Mouse (Mus musculus): ENCODE results near the gene Etl4.

Etl4 gene

DNA sequence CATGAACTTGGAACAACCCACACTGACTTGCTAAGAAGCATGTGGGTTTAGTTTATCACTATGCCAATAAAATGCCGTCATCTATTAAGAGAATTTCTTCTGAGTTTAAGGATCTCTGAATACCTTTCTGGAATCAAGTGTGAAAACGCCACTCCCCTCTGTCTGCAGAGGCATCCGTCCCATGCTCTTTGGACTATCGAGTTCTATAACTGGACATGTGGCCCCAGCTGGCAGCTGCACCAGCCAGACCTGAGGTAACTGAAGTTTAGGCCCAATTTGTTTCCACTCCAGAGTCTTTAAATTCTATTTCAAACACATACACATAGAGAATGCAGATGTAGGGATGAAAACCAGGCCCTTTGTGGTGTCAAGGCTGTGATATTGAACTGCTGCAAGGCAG is 795.5 kb downstream of the Etl4 start:
- DNase-seq (ENCODE audit: low spot score in 2 of 2) = no peak

DNA sequence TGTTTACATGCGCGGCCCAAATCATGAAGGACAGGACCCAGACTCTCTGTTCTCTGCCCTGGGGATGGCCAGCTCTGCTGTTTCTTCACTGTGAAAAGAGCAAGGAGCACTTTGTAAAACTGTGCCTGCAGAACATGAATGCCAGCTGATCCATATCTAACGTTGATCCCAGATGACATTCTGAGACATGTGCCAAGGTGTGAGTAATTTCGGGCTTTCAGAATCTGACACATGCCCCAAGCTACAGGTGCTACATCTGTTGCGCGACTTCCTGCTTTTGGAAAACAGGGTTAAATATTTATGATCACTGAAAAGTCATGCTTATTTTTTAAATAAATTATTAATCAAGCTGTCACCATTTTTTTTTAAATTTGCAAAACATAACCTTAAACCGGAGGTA is 801.0 kb downstream of the Etl4 start:
- no peak for DNase-seq (ENCODE audit: low spot score in 2 of 2)

DNA sequence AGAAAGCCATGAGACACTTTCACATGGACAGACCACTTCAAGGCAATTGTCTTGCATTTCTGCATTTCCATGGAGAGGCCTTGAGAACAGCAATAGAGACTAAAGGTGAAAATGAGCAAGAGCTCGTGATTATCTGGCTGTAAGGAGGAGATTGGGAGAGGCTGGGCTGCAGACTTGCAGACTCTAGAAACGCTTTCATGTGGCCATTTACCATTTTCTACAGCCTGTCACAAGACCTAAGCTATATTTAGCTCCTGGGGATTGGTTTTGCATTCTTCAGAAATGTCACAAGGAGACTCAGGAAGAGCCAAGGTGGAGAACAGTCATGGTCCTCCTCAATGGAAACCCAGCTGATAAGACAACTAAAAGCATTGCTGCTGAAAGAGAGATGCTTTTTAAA is 801.4 kb downstream of the Etl4 start:
- DNase-seq (ENCODE audit: low spot score in 2 of 2) = no peak

DNA sequence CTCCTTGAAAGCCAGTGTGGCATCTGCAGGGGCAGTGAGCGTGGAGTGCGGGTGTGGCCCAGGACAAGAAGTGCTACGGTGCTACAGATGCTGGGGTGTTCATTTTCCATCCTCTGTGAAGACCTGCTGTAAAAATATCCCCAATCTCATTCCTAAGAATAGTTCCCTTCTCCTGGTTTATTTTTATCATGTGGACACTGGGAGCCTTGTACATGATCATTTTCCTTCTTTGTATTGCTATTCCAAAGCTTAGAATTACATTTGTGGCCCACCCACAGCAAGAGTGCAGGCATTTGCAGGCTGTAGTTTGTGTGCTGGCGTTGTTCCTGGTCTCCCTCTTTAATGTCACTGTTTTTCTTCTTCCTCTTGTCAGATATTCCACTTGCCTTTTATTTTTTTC is 809.5 kb downstream of the Etl4 start:
- no peak for DNase-seq (ENCODE audit: low spot score in 2 of 2)

DNA sequence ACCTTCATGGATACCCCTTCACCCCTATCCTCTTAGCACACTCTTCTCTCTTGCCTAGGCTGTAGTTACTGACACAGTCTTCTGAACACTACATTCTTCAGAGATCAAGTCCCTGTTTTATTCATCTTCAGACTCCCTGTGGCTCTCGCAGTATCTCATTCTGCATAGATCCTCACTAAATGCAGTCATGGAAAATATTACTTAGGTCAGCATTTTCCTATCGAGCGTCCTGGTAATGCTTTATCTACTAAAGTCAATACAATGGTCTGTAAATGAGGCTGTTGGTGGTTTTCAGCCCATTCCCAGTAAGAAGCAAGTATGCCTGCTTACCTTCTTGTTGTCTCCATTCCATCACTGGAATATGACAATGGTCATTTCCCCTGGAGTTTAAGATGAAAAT is 811.5 kb downstream of the Etl4 start:
- DNase-seq (ENCODE audit: low spot score in 2 of 2) = no peak

DNA sequence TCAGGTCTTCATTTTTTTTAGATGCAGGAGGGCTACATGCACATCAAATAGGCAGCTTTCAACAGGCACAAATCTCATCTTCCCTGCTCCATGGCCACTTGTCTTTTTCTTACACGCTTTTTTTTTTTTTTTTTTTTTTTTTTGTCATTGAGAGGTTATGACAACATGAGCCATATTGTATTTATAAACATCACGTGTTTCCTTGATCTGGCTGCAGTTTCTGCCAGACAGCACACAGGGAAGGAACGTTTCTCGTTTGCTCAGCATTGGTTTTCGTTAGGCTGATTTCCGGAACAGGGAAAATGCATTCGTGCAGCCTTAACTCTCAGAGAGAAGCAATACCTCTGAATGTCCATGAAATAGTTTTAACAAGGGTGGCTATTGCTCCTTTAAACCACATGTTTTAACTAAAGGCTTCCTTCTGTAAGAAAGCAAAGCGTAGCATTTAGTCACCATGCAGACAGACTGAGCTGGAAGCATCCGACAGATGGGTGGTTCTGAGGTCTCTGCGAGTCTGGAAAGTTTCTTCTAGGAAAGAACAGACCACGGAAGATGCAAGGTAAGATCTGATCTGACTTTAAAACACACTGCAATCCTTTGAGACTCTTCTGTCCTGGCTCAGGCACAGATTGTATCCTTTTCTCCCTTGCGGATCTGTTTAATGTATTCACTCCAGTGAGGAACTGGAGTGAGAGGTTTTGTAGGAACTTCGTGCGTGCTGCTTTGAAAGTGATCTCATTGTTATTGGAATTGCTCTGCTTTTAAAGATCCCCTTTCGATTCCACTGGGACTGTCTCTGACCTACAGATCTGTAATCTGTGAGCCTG is 812.8 kb downstream of the Etl4 start:
- DNase-seq (ENCODE audit: low spot score in 2 of 2) = no peak

DNA sequence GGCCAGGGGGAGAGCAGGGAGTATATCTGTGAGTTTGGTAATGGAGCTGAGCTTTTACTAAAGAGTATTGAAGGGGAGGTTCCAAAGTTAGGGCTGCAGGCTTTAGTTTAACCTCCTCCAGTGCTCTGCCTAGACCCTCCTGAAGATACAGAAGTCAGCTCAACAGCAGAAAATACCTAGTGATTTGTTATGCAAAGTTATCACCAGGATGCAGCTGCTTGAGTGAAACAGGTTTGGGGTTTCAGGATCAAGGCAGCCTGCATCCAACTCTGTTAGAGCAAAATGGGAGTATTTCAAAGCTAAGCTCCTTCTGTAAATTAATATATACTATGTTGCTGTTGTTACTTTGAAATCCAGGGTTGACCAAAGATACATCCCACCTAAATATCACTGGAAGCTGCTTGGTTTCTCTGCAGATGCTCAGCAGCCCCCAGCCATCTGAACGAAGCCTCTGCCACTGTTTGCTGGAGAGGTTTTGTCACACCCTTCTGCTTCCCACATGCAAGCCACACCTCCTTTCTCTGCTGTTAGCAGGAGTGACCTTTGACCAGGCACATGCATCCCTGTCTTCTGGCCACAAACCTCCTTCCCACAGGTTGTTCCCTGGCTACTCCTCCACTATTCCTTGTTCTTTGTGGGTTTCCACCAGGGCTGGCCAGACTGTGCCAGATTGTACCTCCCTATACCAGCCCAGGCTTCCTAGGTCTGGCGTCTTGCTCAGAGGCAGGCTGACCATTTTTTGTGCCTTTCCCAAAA is 814.6 kb downstream of the Etl4 start:
- no peak for DNase-seq (ENCODE audit: low spot score in 2 of 2)

DNA sequence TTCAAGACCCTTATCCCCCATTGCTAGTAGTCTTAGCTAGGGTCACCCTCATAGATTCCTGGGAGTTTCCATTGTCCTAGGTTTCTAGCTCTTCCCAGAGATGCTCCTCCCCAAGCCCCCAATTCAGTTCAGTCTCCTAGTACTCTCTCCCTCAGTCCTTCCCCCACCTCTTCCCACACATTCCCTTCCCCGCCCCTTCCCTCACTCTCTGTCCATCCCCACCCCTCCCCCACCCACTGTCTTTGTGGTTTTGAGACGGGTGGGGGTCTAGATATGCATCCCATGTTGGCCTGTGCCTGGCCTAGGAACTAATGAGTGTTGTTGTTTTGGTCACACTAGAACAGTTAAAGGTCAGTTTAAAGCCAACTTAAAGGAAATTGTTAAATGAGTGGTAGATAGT is 817.4 kb downstream of the Etl4 start:
- DNase-seq (ENCODE audit: low spot score in 2 of 2) = no peak

DNA sequence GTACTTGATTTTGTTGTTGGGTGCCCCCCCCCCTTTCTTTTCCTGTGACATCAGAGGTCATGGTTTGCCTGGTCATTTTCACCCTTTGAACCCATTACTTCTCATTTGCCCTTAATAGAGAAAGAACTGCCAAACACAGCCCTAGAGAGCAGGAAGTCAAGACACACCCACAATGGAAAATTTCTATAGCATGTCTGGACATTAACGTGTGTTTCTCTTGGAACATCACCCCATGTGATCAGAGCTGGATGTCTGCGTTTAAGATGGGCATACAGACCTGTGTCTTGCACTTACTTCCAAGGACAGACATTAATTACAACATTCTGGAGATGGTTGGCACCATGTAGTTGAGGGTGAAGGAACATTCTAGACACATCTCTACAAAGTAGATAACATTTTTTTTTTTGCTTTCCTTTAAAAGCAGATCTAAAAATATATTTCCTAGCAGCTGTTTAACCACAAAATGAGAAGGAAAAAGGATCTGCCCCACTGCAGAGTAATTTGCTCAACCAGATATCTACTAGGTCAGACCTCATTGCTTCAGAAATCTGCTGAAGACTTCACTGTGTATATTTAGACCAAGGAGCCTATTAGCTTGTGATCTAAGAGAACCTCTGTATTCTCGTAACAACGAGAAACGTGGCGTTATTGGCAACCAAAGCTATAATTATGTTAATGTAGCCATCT is 818.3 kb downstream of the Etl4 start:
- no peak for DNase-seq (ENCODE audit: low spot score in 2 of 2)

DNA sequence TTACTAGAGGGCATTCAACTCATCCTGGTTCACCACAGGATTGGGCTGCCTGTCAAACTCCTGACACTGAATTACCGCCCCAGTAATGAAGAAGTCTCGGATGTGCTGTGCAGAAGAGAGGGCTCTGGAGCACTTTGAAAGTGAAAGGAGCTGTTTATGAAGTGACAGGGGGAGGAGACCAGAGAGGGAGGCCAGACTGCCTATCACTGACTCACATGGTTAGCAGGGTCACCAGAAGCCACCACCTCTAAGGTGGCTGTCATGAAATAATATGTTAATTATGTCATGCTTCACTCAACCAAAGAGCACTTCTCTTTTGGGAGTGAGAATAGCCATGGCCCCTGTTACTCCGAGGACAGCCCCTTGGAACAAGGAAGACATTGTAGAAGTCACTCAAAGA is 825.9 kb downstream of the Etl4 start:
- no peak for DNase-seq (ENCODE audit: low spot score in 2 of 2)

DNA sequence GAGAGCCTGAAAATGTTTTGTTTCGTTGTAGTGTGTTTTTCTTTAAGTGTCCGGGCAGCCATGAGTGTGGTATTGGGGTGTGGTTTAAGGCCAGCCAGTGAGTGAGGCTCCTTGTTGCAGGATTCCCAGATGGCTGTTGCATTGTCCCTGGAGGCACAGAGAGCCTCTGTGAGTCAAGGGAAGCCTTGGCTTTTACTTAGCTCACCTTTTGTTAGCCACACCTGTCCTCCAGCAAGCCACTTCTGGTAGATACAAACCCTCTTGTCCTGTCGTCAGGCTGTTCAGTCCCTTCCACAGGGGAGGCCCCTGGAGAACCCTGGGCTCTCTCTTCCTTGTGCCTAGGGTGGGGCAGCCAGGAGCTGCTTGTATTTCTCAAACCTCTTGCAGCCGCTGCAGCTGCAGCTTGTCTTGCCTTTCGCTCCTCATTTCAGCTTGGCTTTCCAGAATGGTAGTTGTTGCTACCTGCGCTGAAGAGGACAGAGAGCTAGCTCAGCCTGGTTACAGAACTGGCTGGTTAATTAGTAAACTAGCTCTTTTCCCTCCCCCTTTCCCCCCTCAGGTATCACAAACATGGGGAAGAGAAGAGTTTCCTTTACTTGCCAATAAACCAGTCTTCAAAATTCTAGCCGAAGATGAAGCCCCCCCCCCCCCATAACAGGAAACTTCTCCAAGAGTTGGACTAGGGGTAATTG is 826.9 kb downstream of the Etl4 start:
- no peak for DNase-seq (ENCODE audit: low spot score in 2 of 2)

DNA sequence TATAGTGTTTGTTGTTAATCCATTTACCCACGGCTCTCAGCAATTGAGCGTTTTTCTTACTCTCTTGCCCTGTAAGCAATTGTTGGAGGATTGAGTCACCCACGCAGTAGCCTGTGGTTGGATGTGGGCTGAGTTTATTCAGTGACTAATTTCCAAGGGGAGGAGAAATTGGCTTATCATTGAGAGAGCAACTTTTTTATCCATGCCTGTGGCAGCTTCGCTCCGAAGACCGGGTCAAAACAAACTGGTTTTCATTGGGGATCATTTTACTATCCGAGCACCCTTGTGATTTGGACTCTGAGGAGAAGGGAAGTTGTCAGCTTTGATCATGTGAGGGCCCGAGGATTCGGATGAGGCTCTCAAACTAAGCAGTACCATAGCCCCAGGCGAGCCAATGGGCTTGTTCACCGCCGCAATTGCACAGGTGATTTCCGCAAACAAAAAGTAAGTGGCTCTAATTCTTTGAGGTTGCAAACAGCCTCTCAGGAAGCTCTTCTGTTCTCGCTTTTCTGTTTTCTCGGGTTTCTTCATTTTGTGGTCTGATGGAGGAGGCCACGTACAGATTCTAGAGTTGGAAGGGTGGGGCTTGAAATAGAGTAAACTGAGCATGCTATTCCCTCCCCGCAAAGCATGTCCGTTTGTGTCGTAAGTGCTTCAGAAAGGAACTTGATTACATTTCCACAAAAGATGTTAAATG is 827.7 kb downstream of the Etl4 start:
- DNase-seq (ENCODE audit: low spot score in 2 of 2) = no peak

DNA sequence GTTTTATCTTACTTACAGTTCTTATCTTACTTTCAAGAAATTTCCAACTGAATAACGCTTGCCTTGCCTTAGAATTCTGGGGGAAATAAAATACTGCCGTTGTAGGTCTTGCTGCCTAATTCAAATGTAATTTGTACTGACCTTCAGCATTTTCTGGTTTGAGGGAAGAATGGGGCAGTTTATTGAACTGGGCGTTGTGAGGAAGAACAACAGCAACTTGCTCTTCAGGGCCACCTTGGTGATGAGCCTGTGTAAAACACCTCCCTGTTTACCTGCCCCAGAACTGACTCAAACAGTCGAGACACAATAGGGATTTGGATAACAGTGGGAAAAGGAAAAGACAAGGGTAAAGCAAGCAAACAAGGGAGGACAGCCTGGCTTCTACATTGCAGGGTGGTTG is 828.3 kb downstream of the Etl4 start:
- no peak for DNase-seq (ENCODE audit: low spot score in 2 of 2)

DNA sequence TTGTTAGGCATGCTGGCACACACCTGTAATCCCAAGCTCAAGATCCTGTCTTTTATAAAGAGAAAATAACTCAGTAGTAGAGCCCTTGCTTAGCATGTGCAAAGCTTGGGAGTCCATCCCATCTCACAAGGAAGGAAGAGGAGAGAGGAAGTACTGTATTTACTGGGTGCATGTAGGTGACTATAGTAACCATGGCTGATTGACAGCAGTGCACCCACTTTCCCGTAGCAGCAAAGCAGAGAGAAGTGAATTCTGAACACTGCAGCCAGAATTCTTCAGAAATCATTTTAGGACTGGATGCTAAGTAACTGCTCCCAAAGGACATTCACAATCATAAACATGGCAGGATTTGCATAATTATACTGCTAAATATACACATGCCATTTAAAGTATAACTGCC is 838.1 kb downstream of the Etl4 start:
- DNase-seq (ENCODE audit: low spot score in 2 of 2) = no peak

DNA sequence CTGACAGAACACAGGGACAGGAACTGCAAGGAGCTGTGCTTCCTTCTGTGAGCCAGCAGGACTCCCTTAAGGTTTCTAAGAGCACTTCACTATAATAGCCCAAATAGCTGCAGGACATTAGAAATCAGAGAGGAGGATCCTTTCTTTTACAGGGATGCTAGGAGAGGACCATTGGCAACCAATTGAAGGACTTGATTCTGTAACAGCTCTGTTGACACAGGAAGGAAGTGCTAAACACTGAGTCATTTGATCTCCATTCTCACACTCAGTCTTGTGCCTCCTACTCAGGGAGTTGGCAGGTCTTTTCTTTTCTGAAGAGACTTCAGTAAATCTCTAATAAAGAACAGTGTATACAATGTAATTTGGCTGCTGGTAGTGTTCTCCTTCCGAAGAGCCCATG is 838.9 kb downstream of the Etl4 start:
- no peak for DNase-seq (ENCODE audit: low spot score in 2 of 2)

DNA sequence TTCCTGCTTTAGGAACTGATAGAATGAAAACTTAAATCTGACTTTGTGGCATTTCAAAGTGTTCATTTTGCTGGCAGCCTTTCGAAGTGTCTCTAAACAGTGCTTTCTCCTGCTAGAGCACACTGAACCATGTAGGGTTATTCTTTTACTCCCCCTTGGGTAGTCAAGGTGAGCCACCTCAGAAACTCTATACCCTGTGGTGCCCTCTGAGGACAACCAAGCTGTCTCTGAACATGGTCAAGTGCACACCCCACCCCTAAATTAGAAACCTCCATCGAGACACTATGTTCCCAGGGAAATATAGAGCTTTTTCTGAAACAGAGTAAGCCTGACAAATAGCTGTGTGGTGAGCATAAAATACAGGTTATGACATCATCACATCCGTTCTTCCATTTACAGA is 840.1 kb downstream of the Etl4 start:
- no peak for DNase-seq (ENCODE audit: low spot score in 2 of 2)

DNA sequence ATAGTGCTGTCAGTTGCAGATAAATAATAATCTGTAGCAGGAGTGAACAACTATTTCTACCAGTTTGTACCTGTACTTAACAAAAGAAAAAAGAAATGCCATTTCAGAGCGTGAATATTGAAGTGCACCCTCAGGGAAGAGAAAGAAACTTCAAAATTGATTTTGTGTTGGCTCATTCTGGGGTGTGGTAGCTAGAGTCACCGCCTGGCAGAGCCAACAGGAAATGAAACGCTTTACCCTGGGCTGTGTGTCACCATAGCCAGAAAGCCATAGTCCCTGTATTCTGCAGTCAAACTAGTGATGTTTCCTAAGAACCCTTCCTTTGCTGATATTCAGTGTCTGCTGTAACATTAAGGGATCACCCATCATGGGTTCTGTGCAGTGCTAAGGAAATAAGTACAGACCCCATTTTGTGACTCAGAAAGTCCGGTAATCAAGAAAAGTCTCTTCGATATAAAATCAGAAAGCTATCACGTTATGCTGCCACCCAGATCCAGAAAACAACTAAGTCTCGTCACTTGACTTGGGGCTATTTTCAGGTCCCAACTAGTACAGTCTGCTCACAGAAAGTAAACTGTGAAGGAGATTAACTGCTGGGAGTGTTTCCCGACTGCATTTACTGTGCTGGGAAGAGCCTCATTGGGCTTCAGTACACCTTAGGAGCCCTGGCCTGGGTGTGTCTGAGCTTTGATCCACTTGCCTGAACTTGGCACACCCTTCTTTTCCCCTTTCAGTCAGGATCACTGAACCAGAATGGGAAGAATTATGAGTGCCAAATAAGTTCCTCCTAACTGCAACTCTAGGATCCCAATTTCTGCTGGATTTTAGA is 843.9 kb downstream of the Etl4 start:
- no peak for DNase-seq (ENCODE audit: low spot score in 2 of 2)

DNA sequence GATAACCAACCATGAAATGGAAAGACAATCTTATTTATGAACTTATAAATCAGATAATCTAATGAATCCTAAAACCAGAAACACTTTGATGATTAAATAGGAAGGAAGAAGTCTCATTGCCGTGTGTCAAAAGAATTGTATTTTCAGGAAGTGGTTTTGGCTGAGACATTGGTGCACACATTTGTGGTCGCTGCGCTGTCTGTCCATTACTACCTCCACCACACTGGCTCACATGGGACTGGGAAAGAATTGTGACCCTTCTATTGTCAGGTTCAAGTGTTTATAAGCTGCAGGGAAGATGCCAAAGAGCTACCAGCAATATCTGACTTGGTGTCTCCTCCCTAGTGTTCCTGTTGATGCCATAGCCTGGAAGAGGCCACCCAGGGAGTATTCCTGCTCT is 847.4 kb downstream of the Etl4 start:
- no peak for DNase-seq (ENCODE audit: low spot score in 2 of 2)

DNA sequence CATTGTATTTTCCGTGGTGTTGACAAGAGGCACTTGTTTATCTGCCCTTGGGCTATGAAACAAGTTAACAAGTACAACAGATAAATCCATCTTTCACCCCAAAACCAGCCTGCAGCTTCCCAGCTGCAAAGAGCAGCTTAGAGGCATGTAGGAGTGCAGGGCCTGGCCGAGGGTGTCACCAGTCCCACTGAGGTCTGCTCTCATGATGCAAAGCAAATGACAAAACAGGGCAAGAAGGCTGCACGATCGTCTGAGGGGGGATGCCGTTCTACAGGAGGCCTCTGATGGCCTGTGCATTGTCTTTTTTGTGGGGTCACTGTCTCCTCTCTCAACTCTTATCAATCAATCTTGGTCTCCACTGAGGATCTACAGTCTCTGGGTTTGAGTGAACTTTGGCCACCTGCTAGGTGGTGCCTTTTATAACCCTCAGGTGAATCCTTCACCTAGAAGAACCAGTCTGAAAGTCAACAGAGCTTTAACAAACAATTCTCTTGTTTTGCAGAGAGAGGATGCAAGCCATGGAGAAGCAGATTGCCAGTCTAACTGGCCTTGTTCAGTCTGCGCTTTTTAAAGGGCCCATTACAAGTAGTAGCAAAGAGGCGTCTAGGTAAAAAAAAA is 849.6 kb downstream of the Etl4 start:
- no peak for DNase-seq (ENCODE audit: low spot score in 2 of 2)

DNA sequence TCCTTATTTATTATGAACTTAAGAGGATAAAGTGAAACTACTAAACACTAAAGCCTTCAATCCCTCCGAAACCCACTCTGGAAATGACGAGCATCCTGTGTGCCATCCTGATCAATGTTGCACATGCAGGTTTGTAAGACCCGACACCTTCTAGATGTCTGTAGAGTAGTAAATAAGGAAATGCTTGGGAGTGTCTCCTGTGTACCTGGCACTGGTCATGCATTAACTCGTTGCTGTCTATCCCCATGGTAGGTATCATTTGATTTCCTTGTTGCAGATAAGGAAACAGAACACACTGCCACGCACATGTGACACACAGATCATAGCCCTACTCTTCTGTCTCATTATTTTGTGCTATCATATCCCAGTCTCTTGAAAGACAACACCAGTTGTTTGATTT is 851.7 kb downstream of the Etl4 start:
- no peak for DNase-seq (ENCODE audit: low spot score in 2 of 2)
